Mouse (Mus musculus) ovary, adult 18-20 months (tissue): ENCODE data around the gene Spdye4b.
A peak's percentile ranks its signal among the peaks of the same experiment; 100 is the strongest.

Source experiments
- DNase-seq: peaks from one replicate; pipeline ENCODE4 v3.0.0; 2022; ENCODE audit warnings: low spot score, mixed read lengths

The Spdye4b gene

DNA sequence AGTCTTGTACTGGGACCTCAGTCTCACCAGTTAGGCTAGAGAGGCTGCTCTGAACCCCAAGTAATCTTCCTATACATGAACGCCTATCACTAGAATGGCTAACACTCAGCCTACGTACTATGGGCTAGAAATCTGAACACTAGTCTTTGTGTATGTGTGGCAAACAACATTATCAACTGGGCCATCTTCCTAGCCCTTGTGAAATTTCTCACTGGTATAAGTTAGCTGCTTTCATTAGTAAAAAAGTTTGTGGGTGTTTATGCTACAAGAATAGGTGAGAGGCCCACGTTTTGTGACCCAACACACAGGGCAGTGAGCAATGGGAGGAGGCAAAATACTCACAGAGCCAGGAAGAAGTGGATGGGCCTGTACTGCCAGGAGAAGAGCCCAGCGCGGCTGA is 40.2 kb downstream of the Spdye4b start:
- no peak for DNase-seq

- no peak for DNase-seq
Measured at GRCm38 (mm10) chr5:143222287-143222686, 41.5 kb downstream of the Spdye4b start.

- no peak for DNase-seq
Measured at GRCm38 (mm10) chr5:143226790-143227189, 46.0 kb downstream of the Spdye4b start, which contains the start of gene Spdye4a. Spdye4a (minus strand) TSS chr5:143226890.

GRCm38 (mm10) chr5:143235028-143235693 is 54.3 kb downstream of the Spdye4b start, which contains the start of gene Zfp12:
Zfp12 (plus strand) TSS chr5:143235163.
- DNase-seq: peak; percentile 94

- DNase-seq: no peak
Measured at GRCm38 (mm10) chr5:143236036-143236435, 55.2 kb downstream of the Spdye4b start.

DNA sequence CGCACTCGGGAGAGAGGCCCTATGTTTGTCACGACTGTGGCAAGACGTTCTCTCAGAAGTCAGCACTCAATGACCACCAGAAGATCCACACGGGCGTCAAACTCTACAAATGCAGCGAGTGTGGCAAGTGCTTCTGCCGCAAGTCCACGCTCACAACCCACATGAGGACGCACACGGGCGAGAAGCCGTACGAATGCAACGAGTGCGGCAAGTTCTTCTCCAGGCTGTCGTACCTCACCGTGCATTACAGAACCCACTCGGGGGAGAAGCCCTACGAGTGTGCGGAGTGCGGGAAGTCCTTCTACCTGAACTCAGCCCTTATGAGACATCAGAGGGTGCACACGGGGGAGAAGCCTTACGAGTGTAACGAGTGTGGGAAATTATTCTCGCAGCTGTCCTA is 64.1 kb downstream of the Spdye4b start:
- DNase-seq: no peak

- no peak for DNase-seq
Measured at GRCm38 (mm10) chr5:143252039-143252438, 71.2 kb downstream of the Spdye4b start.

GRCm38 (mm10) chr5:143252791-143253185 is 72.0 kb downstream of the Spdye4b start:
- DNase-seq: no peak

DNA sequence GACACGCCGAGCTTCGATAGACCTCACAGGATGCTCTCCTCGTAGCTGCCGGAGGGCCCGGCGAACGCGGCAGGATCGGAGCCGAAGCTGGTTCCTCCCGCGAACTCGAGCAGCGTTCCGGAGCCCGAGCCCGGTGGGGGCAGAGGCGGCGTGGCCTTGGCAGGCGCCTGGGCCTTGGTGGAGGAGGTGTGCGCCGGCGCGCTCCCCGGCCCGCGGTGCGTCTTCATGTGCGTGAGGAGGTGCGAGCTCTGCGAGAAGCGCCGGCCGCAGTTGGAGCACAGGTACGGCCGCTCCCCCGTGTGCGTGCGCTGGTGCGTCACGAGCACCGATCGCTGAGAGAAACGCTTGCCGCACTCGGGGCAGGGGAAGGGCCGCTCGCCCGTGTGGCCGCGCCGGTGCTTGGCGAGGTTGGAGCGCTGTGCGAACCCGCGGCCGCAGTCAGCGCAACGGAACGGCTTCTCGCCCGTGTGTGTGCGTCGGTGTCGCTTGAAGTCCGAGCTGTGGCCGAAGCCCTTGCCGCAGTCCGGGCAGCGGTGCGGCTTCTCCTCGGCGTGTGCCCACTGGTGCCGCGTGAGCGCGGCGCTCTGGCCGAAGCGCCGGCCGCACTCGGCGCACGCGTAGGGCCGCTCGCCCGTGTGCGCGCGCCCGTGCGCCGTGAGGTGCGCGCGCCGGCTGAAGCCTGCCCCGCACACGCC is 72.5 kb downstream of the Spdye4b start:
- no peak for DNase-seq

DNA sequence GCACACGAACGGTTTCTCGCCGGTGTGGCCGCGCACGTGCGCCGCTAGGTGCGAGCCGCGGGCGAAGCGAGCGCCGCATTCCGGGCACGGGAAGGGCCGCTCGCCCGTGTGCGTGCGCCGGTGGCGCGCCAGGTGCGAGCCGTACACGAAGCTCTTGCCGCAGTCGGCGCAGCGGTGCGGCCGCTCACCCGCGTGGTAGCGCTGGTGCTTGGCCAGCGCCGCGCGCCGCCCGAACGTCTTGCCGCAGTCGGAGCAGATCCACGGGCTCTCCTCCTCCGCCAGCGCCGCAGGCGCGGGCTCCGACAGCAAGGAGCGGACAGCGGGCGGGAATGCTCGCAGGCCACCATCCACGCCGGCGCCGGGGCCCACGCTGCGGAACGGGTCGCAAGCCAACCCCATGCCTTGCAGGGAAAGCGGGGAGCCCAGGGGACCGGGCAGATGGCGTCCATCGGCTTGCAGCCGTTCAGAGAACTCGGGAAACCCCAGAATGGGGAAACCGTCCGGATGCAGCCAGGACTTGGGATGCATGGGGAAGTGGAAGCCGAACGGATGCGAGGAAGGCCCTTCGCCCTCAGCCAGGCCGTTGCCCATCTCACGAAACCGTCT is 73.2 kb downstream of the Spdye4b start:
- no peak for DNase-seq
